Mouse (Mus musculus) liver, postnatal 0 days (tissue): ENCODE data around the gene Polr1a.

Experiments used
- CTCF ChIP-seq: sonication (generic); IDR thresholded peaks from 2 replicates; pipeline ENCODE4 v1.5.1; 2016; ENCODE audit warnings: antibody characterized with exemption, low read depth
- EP300 ChIP-seq: IDR thresholded peaks from 2 replicates; pipeline ENCODE4 v1.6.1; 2016; ENCODE audit warnings: antibody characterized with exemption, low read depth, mild to moderate bottlenecking

- TF ChIP-seq CTCF (no peak), EP300 (no peak)
Measured at GRCm38 (mm10) chr6:71950592-71950991, 41.7 kb downstream of the Polr1a start.
